Mouse (Mus musculus) gastrocnemius, adult 8-10 months (tissue): ENCODE measurements around the gene Gpr82. TPM values are rescaled to one million over a fixed set of nuclear protein-coding genes. Genes with fewer than 3 reads are reported as not detected.

ENCODE experiments used
- DNase-seq, 2 experiments: peaks; one replicate each; pipeline ENCODE4 v3.0.0; 2022; ENCODE audit warnings: low spot score in 2 of 2
- total RNA-seq, 4 experiments: library from RNA; stranded (reverse); gene quantifications; 2 replicates each; pipeline ENCODE4 v1.2.4; 2022

Gene Gpr82
- total RNA-seq: not detected

- DNase-seq: no peak
Observed at GRCm38 (mm10) chrX:13661063-13661462, at the start of gene Gpr82. Gene Gpr82 (plus strand): TSS chrX:13661363.

GRCm38 (mm10) chrX:13612115-13612514 lies 49.0 kb upstream of the Gpr82 start:
- no peak for DNase-seq

GRCm38 (mm10) chrX:13616726-13617125 lies 44.4 kb upstream of the Gpr82 start:
- no peak for DNase-seq

DNA sequence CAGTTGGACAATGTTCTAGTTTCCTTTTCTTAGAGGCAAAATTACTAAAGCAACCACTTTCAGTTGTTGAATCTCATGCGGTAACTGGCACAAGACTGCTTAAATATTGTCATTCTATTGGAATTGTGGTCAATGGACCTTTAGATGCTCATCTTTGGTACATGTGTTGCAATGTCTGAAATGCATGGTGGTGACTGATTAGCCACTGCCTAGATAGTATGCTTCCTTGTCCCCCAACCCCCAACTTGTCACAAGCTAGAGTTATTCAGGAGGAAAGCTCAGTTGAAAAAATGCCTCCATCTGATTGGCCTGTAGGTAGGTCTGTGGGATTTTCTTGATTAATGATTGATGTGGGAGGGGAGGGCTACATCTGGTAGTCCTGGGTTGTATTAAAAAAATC lies 43.9 kb upstream of the Gpr82 start:
- DNase-seq: no peak

DNA sequence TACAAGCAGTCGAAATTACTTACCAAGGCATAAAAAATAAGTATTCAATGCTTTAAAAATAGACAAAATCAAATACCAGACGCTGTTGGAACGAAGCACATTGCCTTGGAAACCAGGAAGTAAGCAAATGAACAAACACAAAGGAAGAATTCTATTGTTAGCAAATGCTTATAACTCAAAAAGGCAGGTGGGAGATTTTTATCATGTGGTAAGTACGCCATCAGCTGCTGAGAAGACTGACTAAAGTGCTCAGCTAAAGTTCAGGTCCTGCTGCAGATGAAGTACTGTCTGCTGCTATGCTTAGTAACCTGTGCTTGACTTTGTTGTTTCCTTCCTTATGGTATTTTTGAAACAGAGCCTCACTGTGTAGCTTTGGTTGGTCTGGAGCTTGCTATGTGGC lies 42.7 kb upstream of the Gpr82 start:
- no peak for DNase-seq

DNA sequence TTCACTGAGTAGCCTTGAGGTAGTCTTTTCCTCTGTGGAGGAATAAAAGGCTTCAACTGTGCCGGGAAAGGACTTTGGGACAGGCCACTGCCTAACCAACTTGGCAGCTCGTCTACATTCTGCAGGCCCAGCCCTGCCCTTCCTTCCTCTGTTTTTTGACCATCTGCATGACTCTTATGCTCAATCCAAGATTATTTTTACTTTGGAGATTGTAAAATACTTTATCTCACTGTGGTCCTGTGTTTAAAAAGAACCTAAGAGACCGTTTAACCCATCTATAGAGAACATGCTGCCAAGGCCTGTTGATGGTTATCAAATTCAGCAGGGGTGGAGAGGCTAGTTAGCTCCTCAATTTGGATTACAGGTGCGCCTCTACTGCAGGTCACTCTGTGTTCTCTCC lies 39.7 kb upstream of the Gpr82 start:
- no peak for DNase-seq

- DNase-seq: no peak
Observed at GRCm38 (mm10) chrX:13622654-13623053, 38.5 kb upstream of the Gpr82 start.

DNA sequence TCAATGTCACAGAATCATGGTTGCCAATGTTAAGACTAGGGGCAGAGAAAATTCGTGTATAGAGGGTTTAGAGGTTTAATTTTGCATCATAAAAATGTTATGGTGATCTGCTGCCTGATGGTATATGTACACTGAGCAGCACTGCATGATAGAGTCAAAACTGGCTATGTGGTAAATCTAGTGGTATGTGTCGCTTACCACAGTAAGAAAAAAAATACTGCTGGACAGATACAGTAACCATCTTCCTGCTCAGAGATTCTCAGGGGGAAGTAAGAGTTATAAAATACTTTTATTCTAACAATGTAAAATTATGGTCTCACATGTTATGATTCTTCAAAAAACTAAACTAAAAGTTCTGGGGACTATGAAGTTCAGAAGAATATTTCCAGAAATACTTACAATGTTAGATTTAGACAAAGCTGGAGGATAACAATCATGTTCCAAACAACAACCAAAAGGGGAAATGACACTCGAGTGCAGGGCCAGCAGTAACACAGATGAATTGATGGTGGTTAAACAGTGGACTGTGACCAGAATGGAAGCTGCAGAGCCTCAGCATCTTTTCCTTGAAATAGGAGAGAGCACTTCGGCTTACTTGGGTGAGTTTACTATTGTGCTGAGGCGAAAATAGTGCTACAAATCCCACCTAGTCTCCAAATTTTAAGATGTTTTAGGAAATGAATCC lies 29.4 kb upstream of the Gpr82 start, which contains the start of gene Gpr34:
Gene Gpr34 (plus strand): TSS at position 491 of the 685 bp plus-strand sequence.
- DNase-seq: no peak

DNA sequence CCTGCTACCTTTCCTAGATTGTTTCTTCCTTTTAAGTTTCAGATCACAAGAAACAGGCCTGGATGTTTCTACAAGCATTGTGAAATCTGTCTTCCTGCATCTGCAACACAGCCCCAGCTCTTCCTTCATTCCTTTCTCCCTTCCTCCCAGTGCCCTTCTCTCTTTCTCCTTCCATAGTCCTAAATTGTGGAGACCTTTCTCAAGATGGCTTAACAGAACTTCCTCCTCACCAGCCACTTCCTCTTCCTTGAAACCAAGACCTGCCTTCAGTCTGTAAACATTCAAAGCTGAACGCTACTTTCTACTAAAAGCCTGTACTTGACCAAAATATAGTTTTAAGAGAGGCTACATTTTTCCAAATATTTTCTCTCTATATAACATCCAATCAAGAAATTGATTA lies 24.8 kb upstream of the Gpr82 start:
- no peak for DNase-seq

- no peak for DNase-seq
Observed at GRCm38 (mm10) chrX:13638894-13639293, 22.3 kb upstream of the Gpr82 start.

GRCm38 (mm10) chrX:13651889-13652288 lies 9.3 kb upstream of the Gpr82 start:
- DNase-seq: no peak

- no peak for DNase-seq
Observed at GRCm38 (mm10) chrX:13652291-13652690, 8.9 kb upstream of the Gpr82 start.

GRCm38 (mm10) chrX:13655005-13655421 lies 6.2 kb upstream of the Gpr82 start:
- no peak for DNase-seq

DNA sequence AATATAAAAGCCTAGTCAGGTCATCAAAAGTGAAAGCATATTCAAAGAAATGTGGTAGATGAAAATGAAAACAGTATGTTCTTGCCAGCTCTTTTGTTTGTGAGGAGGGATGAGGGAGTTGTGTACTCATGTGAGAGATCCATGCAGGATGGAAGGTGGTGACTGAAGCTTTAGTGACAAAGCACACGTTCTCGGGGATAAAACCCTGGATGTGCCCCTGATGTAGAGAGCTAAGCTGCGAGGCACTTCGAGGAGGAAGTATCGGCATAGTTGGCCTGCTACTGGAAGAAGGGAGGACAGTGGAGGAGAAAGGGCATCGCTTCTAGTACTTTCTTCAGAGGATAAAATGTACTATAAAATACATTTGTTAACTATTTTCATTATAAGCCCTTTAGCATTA lies 5.3 kb upstream of the Gpr82 start:
- no peak for DNase-seq

GRCm38 (mm10) chrX:13656721-13657120 lies 4.4 kb upstream of the Gpr82 start:
- DNase-seq: no peak

GRCm38 (mm10) chrX:13658616-13659140 lies 2.5 kb upstream of the Gpr82 start:
- no peak for DNase-seq

DNA sequence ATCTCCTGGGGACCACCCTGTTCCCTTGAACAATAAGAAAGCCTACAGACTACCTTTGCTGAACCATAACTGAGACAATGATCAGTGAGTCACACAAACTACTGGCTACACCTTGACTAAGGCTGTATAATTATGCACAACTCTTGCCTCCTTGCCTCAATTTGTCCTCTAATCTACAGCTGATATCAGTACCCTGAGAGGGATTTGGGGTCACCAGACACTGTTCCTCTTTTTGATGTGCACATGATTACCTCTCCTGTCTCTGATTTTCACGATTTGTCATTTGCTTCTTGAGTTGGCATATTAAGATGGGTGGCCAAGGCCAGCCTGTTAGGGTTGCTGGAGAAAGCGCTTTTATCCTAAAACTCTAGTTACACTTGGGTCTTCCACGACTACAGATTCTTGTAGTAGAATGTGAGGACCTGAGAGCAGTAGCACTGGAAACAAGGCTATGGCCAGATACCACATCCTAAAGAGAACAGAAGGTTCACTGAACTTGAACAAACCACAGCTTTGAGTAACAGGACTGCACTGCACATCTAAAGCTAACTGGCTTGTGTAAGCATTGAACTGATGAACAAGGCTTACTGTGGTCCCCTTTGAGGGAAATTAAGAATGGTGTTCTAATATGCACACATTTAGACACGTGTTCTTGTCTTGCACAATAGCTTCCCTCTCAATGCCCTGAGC lies 1.8 kb upstream of the Gpr82 start:
- DNase-seq: no peak

DNA sequence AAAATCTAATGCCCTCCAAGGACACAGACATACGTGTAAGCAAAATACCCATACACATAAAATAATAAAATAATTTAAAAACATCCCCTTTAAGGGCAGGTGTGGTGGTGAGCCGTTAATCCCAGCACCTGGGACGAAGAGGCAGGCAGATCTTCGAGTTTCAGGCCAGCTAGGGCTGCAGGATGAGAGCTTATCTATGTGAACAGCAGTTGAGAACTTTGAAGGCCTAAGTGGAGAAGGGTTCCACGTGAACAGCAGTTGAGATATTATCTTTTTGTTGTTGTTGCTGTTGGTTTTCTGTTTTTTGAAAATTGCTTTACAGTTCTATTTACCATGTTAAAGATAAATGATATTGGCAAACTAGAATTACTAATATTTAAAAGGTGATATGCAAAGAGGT lies 7.7 kb downstream of the Gpr82 start:
- DNase-seq: no peak

DNA sequence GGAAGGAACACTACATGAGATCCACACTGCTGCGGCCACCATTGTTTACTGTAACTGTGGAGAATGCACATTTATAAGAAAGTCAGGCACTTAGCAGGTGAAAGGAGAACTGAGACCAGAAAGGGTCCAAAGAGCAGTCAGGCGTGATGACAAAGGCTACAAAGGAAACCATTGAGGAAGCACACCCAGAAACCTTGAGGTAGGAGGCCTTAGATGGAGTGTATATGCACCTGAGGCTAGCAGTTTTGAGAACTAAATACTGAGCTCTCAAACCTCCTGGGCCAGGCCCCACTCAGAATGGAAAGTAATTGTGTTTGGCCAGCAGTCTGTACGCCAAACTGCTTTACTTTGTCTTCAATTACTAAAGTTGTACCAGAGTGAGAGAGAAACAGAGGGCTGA lies 9.2 kb downstream of the Gpr82 start:
- DNase-seq: no peak

- DNase-seq: no peak
Observed at GRCm38 (mm10) chrX:13673001-13673400, 11.8 kb downstream of the Gpr82 start.

DNA sequence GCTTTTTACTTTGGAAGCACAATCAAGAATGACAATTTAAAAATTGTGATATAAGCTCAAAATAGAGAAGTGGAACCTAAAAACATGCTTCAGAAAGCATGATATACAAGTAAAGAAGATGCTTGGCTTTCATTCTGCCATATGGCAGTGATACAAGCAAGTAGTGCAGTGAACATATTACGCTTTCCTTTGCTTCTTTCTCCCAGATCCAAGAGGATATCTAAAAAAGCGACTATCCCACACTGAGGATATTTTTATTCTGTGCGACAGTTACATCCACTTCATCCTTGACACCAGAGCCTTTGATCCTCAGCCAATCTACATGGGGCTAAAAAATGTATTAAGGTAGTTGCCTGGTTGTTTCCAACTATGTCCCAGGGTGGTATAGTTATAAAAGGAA lies 20.6 kb downstream of the Gpr82 start:
- no peak for DNase-seq

DNA sequence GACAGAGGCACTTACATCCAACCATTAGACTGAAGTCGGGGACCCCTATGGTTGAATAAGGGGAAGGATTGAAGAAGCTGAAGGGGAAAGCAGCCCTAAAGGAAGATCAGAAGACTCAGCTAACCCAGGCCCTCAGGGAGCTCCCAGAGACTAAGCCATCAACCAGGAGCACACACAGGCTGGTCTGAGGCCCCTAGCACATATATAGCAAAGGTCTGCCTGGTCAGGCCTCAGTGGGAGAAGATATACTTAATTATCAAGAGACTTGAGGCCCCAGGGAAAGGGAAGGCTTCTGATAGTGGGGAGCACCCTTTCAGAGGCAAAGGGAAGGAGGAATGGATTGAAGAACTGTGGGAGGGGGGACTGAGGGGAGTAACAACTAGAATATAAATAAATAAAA lies 25.4 kb downstream of the Gpr82 start:
- no peak for DNase-seq

GRCm38 (mm10) chrX:13688356-13688755 lies 27.2 kb downstream of the Gpr82 start:
- no peak for DNase-seq
